Mouse (Mus musculus): ENCODE measurements around the gene Nfatc2ip. TPM values are rescaled to one million over a fixed set of nuclear protein-coding genes. Genes with fewer than 3 reads are reported as not detected.
"Not testable (repeated sequence)": the region's sequence is repeated elsewhere in the genome, so short reads cannot be mapped to it uniquely, and the experiment has no call there.

Nfatc2ip gene
- polyA plus RNA-seq, 1 experiment from 2014 or later, result 2.6 TPM

GRCm38 (mm10) chr7:126418496-126418895, 22.0 kb upstream of the Nfatc2ip start:
- Histone ChIP-seq H3K36me3 (ENCODE audit: control insufficient read depth, insufficient read depth, low read length) (no peaks in the 10 kb centered on the region), H3K27ac (ENCODE audit: low read length) (no peak overlapping the region), H3K9ac (replicated peaks; ENCODE audit: low read depth, low read length) (no peak overlapping the region), H3K4me2 (replicated peaks; ENCODE audit: low read depth, low read length) (no peak overlapping the region), H3K27me3 (ENCODE audit: control insufficient read depth, insufficient read depth, low read length) (no peaks in the 10 kb centered on the region), H3K9me3 (ENCODE audit: control insufficient read depth, low read depth, low read length) (no peaks in the 10 kb centered on the region), H3K4me1 (ENCODE audit: control insufficient read depth, insufficient read depth, low read length) (no peaks in the 10 kb centered on the region), H3K4me3 (ENCODE audit: low read depth, low read length) (no peak overlapping the region)
- ATAC-seq (ENCODE audit: insufficient number of reproducible peaks, insufficient read depth, low FRiP score, low read depth), result no peak
- 49% methylated on average over 3 of the region's 3 CpGs for WGBS

DNA sequence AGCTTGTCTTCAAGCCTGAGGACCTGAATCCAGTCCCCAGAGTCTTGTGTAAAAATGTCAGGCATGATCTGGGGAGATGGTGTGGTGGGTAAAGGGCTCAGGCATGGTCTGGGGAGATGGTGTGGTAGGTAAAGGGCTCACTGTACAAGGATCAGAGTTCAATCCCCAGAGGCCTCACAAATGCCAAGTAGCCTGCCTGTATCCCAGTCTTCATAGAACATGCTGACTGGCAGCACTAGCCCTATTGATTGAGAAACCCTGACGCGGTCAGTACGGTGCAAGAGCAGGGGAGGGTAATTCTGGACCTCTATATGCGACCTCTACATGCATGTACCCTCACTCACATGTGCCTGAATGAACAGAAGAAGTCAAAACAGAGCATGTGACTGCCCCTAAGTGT, 21.1 kb upstream of the Nfatc2ip start:
- 81% methylated on average over 4 of the region's 4 CpGs for WGBS
- H3K9me3 ChIP-seq (ENCODE audit: control insufficient read depth, low read depth, low read length), result no peaks in the 10 kb centered on the region

DNA sequence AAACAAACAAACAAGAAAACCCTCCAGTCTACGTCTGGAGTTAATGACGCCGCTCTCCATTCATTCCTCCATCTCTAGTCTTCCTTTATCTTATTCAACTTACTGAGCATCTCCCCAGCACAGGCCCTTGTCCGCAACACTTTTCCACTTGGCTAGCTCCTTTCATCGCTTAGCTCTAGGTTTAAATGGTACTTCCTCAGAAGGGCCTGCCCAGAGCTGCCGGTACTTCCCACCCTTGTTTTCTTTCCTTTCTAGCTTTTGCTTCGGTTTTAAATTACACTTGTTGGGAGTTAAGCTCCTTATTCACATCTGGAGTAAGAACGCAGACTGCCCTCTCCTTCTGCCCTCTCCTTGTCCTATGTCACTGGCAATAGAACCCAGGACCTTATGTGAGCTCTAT, 20.5 kb upstream of the Nfatc2ip start:
- no peak for ATAC-seq (ENCODE audit: insufficient number of reproducible peaks, insufficient read depth, low FRiP score, low read depth)
- H3K4me1 ChIP-seq (ENCODE audit: control insufficient read depth, insufficient read depth, low read length), result no peaks in the 10 kb centered on the region
- H3K27me3 ChIP-seq (ENCODE audit: control insufficient read depth, insufficient read depth, low read length), result no peaks in the 10 kb centered on the region
- WGBS, result 64% methylated on average over 8 of the region's 8 CpGs
- H3K4me2 ChIP-seq (replicated peaks; ENCODE audit: low read depth, low read length), result no peak overlapping the region
- no peak overlapping the region for H3K4me3 ChIP-seq (ENCODE audit: low read depth, low read length)
- no peak overlapping the region for H3K27ac ChIP-seq (ENCODE audit: low read length)
- H3K36me3 ChIP-seq (ENCODE audit: control insufficient read depth, insufficient read depth, low read length), result no peaks in the 10 kb centered on the region
- H3K9ac ChIP-seq (replicated peaks; ENCODE audit: low read depth, low read length), result no peak overlapping the region
- no peaks in the 10 kb centered on the region for H3K9me3 ChIP-seq (ENCODE audit: control insufficient read depth, low read depth, low read length)

More for the DNA sequence above, 21.1 kb upstream of the Nfatc2ip start:
- no peak overlapping the region for H3K27ac ChIP-seq (ENCODE audit: low read length)
- no peaks in the 10 kb centered on the region for H3K36me3 ChIP-seq (ENCODE audit: control insufficient read depth, insufficient read depth, low read length)
- ATAC-seq (ENCODE audit: insufficient number of reproducible peaks, insufficient read depth, low FRiP score, low read depth), result no peak
- no peak overlapping the region for H3K9ac ChIP-seq (replicated peaks; ENCODE audit: low read depth, low read length)
- no peaks in the 10 kb centered on the region for H3K27me3 ChIP-seq (ENCODE audit: control insufficient read depth, insufficient read depth, low read length)
- H3K4me1 ChIP-seq (ENCODE audit: control insufficient read depth, insufficient read depth, low read length), result no peaks in the 10 kb centered on the region
- no peak overlapping the region for H3K4me3 ChIP-seq (ENCODE audit: low read depth, low read length)
- H3K4me2 ChIP-seq (replicated peaks; ENCODE audit: low read depth, low read length), result no peak overlapping the region

DNA sequence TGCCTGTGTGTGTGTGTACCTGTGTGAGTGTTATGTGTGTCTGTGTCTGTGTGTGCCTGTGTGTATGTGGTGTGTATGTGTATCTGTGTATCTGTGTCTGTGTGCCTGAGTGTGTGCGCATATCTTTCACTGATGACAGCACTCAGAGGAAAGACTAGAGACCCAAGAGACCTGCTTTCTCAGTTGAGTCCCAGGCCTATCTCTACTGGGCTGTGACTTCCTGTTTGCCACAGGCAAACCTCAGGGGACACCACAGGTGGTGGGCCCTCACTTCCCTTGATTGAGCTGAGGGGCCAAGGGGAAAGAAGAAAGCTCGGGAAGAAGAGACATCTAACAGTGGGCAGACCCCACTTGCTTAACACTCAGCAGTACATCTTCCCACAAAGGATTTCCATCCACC, 20.1 kb upstream of the Nfatc2ip start:
- H3K4me1 ChIP-seq (ENCODE audit: control insufficient read depth, insufficient read depth, low read length), result no peaks in the 10 kb centered on the region
- H3K27me3 ChIP-seq (ENCODE audit: control insufficient read depth, insufficient read depth, low read length), result no peaks in the 10 kb centered on the region
- H3K9me3 ChIP-seq (ENCODE audit: control insufficient read depth, low read depth, low read length), result no peaks in the 10 kb centered on the region
- H3K27ac ChIP-seq (ENCODE audit: low read length), result no peak overlapping the region
- no peak overlapping the region for H3K9ac ChIP-seq (replicated peaks; ENCODE audit: low read depth, low read length)
- no peak for ATAC-seq (ENCODE audit: insufficient number of reproducible peaks, insufficient read depth, low FRiP score, low read depth)
- no peaks in the 10 kb centered on the region for H3K36me3 ChIP-seq (ENCODE audit: control insufficient read depth, insufficient read depth, low read length)
- no peak overlapping the region for H3K4me2 ChIP-seq (replicated peaks; ENCODE audit: low read depth, low read length)
- WGBS, result 58% methylated on average over 2 of the region's 2 CpGs
- no peak overlapping the region for H3K4me3 ChIP-seq (ENCODE audit: low read depth, low read length)

DNA sequence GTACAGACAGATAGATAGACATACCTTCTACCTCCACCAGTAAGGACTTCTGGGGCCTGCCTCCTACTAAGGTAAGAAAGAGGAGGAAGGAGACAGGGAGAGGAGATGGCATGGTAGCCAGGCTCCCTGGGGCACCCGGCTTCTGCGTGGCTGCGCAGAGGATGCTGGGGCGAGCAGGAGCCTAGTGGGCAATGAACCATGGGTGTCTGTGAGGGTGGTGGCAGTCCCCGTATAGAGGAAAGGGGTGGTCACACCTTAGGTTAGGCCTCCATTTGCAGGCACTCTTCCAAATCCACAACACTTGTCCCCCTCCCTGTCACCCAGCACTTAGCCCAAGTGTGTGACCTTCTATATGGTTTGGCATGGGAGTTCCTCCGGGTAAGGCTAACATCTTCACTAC, 18.2 kb upstream of the Nfatc2ip start, which contains the start of gene Cd19:
Gene Cd19 (minus strand): TSS at position 165 of the 400 bp plus-strand sequence.
- no peak within 1 kb of the TSS for H3K9ac ChIP-seq (replicated peaks; ENCODE audit: low read depth, low read length)
- H3K27me3 ChIP-seq (ENCODE audit: control insufficient read depth, insufficient read depth, low read length), result no peaks in the 10 kb centered on the region
- no peaks in the 10 kb centered on the region for H3K4me1 ChIP-seq (ENCODE audit: control insufficient read depth, insufficient read depth, low read length)
- no peak within 1 kb of the TSS for H3K4me2 ChIP-seq (replicated peaks; ENCODE audit: low read depth, low read length)
- 84% methylated on average over 6 of the region's 6 CpGs for WGBS
- no peak for ATAC-seq (ENCODE audit: insufficient number of reproducible peaks, insufficient read depth, low FRiP score, low read depth)
- no peak within 1 kb of the TSS for H3K27ac ChIP-seq (ENCODE audit: low read length)
- H3K4me3 ChIP-seq (ENCODE audit: low read depth, low read length), result no peak within 1 kb of the TSS
- no peaks in the 10 kb centered on the region for H3K9me3 ChIP-seq (ENCODE audit: control insufficient read depth, low read depth, low read length)
- H3K36me3 ChIP-seq (ENCODE audit: control insufficient read depth, insufficient read depth, low read length), result no peaks in the 10 kb centered on the region

GRCm38 (mm10) chr7:126411061-126411460, 14.5 kb upstream of the Nfatc2ip start:
- ATAC-seq (ENCODE audit: insufficient number of reproducible peaks, insufficient read depth, low FRiP score, low read depth), result no peak
- Histone ChIP-seq H3K4me2 (replicated peaks; ENCODE audit: low read depth, low read length) (no peak overlapping the region), H3K36me3 (ENCODE audit: control insufficient read depth, insufficient read depth, low read length) (no peaks in the 10 kb centered on the region), H3K9me3 (ENCODE audit: control insufficient read depth, low read depth, low read length) (no peaks in the 10 kb centered on the region), H3K27me3 (ENCODE audit: control insufficient read depth, insufficient read depth, low read length) (no peaks in the 10 kb centered on the region), H3K4me1 (ENCODE audit: control insufficient read depth, insufficient read depth, low read length) (no peaks in the 10 kb centered on the region), H3K4me3 (ENCODE audit: low read depth, low read length) (no peak overlapping the region), H3K9ac (replicated peaks; ENCODE audit: low read depth, low read length) (no peak overlapping the region), H3K27ac (ENCODE audit: low read length) (no peak overlapping the region)
- 94% methylated on average over 4 of the region's 4 CpGs for WGBS

GRCm38 (mm10) chr7:126408686-126409085, 12.1 kb upstream of the Nfatc2ip start:
- no peak overlapping the region for H3K27ac ChIP-seq (ENCODE audit: low read length)
- H3K36me3 ChIP-seq (ENCODE audit: control insufficient read depth, insufficient read depth, low read length), result no peaks in the 10 kb centered on the region
- H3K9ac ChIP-seq (replicated peaks; ENCODE audit: low read depth, low read length), result no peak overlapping the region
- no peak overlapping the region for H3K4me2 ChIP-seq (replicated peaks; ENCODE audit: low read depth, low read length)
- ATAC-seq (ENCODE audit: insufficient number of reproducible peaks, insufficient read depth, low FRiP score, low read depth), result no peak
- H3K9me3 ChIP-seq (ENCODE audit: control insufficient read depth, low read depth, low read length), result no peaks in the 10 kb centered on the region
- no peaks in the 10 kb centered on the region for H3K27me3 ChIP-seq (ENCODE audit: control insufficient read depth, insufficient read depth, low read length)
- 76% methylated on average over 2 of the region's 2 CpGs for WGBS
- H3K4me3 ChIP-seq (ENCODE audit: low read depth, low read length), result no peak overlapping the region
- no peaks in the 10 kb centered on the region for H3K4me1 ChIP-seq (ENCODE audit: control insufficient read depth, insufficient read depth, low read length)

DNA sequence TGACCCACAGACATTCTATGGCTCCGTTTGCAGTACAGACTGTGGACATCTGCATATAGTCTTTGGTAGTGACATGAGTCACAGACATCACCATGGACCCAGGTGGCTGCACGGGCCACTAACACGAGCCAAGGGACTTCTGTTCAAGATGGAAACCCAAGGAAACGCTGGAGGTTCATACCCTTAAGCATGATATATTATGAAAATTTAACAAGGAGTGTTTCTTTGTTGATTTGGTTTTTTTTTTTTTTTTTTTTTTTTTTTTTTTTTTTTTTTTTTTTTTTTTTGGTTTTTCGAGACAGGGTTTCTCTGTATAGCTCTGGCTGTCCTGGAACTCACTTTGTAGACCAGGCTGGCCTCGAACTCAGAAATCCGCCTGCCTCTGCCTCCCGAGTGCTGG, 6.0 kb upstream of the Nfatc2ip start:
- not testable (repeated sequence) for H3K36me3 ChIP-seq (ENCODE audit: control insufficient read depth, insufficient read depth, low read length)

GRCm38 (mm10) chr7:126399548-126399947, 3.0 kb upstream of the Nfatc2ip start:
- H3K27ac ChIP-seq (ENCODE audit: low read length), result no peak overlapping the region
- no peak for ATAC-seq (ENCODE audit: insufficient number of reproducible peaks, insufficient read depth, low FRiP score, low read depth)
- no peak overlapping the region for H3K4me2 ChIP-seq (replicated peaks; ENCODE audit: low read depth, low read length)
- H3K27me3 ChIP-seq (ENCODE audit: control insufficient read depth, insufficient read depth, low read length), result no peaks in the 10 kb centered on the region
- H3K4me1 ChIP-seq (ENCODE audit: control insufficient read depth, insufficient read depth, low read length), result peaks cover 5% of the 10 kb centered on the region; the same call in 1 of the 2 replicates
- no peaks in the 10 kb centered on the region for H3K9me3 ChIP-seq (ENCODE audit: control insufficient read depth, low read depth, low read length)
- no peak overlapping the region for H3K9ac ChIP-seq (replicated peaks; ENCODE audit: low read depth, low read length)
- no peaks in the 10 kb centered on the region for H3K36me3 ChIP-seq (ENCODE audit: control insufficient read depth, insufficient read depth, low read length)
- 11% methylated on average over 5 of the region's 5 CpGs for WGBS
- no peak overlapping the region for H3K4me3 ChIP-seq (ENCODE audit: low read depth, low read length)

More for the DNA sequence above, 6.0 kb upstream of the Nfatc2ip start:
- not testable (repeated sequence) for H3K4me1 ChIP-seq (ENCODE audit: control insufficient read depth, insufficient read depth, low read length); H3K9me3 ChIP-seq (ENCODE audit: control insufficient read depth, low read depth, low read length); H3K27ac ChIP-seq (ENCODE audit: low read length); H3K27me3 ChIP-seq (ENCODE audit: control insufficient read depth, insufficient read depth, low read length); H3K4me2 ChIP-seq (replicated peaks; ENCODE audit: low read depth, low read length); ATAC-seq (ENCODE audit: insufficient number of reproducible peaks, insufficient read depth, low FRiP score, low read depth); H3K9ac ChIP-seq (replicated peaks; ENCODE audit: low read depth, low read length); H3K4me3 ChIP-seq (ENCODE audit: low read depth, low read length)
- WGBS, result 84% methylated on average over 8 of the region's 8 CpGs
